In the genomic region with DNA sequence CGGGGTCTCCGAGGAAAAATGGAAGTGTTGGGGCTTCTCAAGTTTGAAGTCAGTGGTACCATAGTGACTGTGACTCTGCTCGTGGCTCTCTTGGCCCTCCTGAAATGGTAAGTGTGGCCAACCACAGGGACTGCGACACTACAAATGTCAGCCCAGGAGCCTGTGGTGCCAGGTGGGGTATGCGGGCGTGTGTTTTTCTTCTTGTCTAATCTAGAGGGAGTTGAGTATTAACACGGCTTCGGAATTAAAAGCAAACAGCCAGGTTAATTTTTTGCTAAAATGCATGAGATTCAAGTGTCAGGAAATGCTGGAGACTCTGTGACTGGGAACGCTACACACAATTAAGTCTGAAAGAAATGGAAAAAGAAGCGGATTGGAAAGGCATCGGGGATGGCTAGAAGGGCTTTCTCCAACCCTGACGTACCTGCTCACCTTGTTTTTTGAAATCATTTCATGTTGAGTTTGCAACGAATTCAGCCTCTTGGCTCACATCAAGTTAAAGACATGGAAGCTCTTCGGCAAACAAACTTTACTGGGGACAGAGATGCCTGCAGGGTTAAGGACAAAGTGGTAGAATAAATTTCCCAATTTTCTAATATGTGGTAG, we compare ENCODE assay signal across 9 mouse cellular contexts. TPM values are rescaled to one million over a fixed set of nuclear protein-coding genes. Genes with fewer than 3 reads are reported as not detected.
DNase-seq lines count a peak whose midpoint lies in the region; ATAC-seq and TF ChIP-seq lines count a peak whose summit lies in the region.
"Had no signal": no experiment of that assay in that cellular context is flagged by ENCODE, and none has a peak within 500 bp of the region (broad histone marks: within the 10 kb centered on the region; RNA-seq: fewer than 3 reads in every experiment).

No protein-coding gene starts in this region.

- H3K27me3 ChIP-seq in lung, embryonic 15.5 days: no peaks in the 10 kb centered on the region
- no peaks in the 10 kb centered on the region for H3K27me3 ChIP-seq in intestine, postnatal 0 days (replicated peaks; ENCODE audit: control insufficient read depth, insufficient read depth, low read length)
- 0 out of 2 replicates have a peak, but pooled peaks cover 2% of the 10 kb centered on the region for H3K27me3 ChIP-seq in liver, embryonic 11.5 days (replicated peaks; ENCODE audit: control insufficient read depth, insufficient read depth, low read length)
- H3K27me3 ChIP-seq in stomach, embryonic 15.5 days (replicated peaks): no peaks in the 10 kb centered on the region
- H3K27me3 ChIP-seq: CH12.LX had no signal

- no peak overlapping the region for H3K4me2 ChIP-seq in lung, embryonic 15.5 days
- H3K4me2 ChIP-seq in intestine, postnatal 0 days (replicated peaks; ENCODE audit: low read depth): 0 out of 2 replicates have a peak overlapping the region, but pooled peaks have one; percentile 13
- 0 out of 2 replicates have a peak overlapping the region, but pooled peaks have one; percentile 5 for H3K4me2 ChIP-seq in liver, embryonic 11.5 days
- H3K4me2 ChIP-seq in stomach, embryonic 15.5 days: peak overlapping the region; percentile 21

- 57% methylated on average over 14 of the region's 14 CpGs for WGBS in lung, embryonic 15.5 days
- 40% methylated on average over 14 of the region's 14 CpGs for WGBS in intestine, postnatal 0 days
- 73% methylated on average over 14 of the region's 14 CpGs for WGBS in liver, embryonic 11.5 days
- WGBS in stomach, embryonic 15.5 days: 64% methylated on average over 14 of the region's 14 CpGs

- no peak overlapping the region for H3K9ac ChIP-seq in lung, embryonic 15.5 days
- no peak overlapping the region for H3K9ac ChIP-seq in intestine, postnatal 0 days (ENCODE audit: low read depth, low read length)
- H3K9ac ChIP-seq in liver, embryonic 11.5 days (ENCODE audit: low read depth, low read length): no peak overlapping the region; the same call in 1 of the 2 replicates
- no peak overlapping the region for H3K9ac ChIP-seq in stomach, embryonic 15.5 days

- H3K4me1 ChIP-seq in lung, embryonic 15.5 days: peaks cover 27% of the 10 kb centered on the region
- peaks cover 9% of the 10 kb centered on the region; the same call in 1 of the 2 replicates for H3K4me1 ChIP-seq in intestine, postnatal 0 days (replicated peaks; ENCODE audit: control insufficient read depth, insufficient read depth, low read length)
- H3K4me1 ChIP-seq in liver, embryonic 11.5 days (replicated peaks; ENCODE audit: control insufficient read depth, insufficient read depth, low read length): peaks cover 78% of the 10 kb centered on the region
- H3K4me1 ChIP-seq in stomach, embryonic 15.5 days: peaks cover 38% of the 10 kb centered on the region

- no peak for TF ChIP-seq CTCF in intestine, postnatal 0 days (IDR thresholded peaks at IDR 0.05; ENCODE audit: low read depth)

- ATAC-seq in lung, embryonic 15.5 days (ENCODE audit: borderline replicate concordance, extremely low read depth, low FRiP score, low TSS enrichment): no peak
- no peak for ATAC-seq in intestine, postnatal 0 days
- ATAC-seq in liver, embryonic 11.5 days (replicated peaks; ENCODE audit: low FRiP score): no peak
- ATAC-seq in stomach, embryonic 15.5 days (ENCODE audit: insufficient read depth, low FRiP score, low read depth): no peak

- H3K4me3 ChIP-seq in lung, embryonic 15.5 days: no peak overlapping the region
- H3K4me3 ChIP-seq in intestine, postnatal 0 days (ENCODE audit: low read depth, low read length): no peak overlapping the region
- no peak overlapping the region for H3K4me3 ChIP-seq in liver, embryonic 11.5 days (ENCODE audit: low read depth, low read length)
- H3K4me3 ChIP-seq in stomach, embryonic 15.5 days (replicated peaks): no peak overlapping the region

- peak overlapping the region; percentile 78 for H3K27ac ChIP-seq in lung, embryonic 15.5 days
- no peak overlapping the region for H3K27ac ChIP-seq in intestine, postnatal 0 days (ENCODE audit: low read depth, low read length)
- H3K27ac ChIP-seq in liver, embryonic 11.5 days (ENCODE audit: low read depth, low read length): peak overlapping the region; percentile 50; the same call in 1 of the 2 replicates
- H3K27ac ChIP-seq in stomach, embryonic 15.5 days: peak overlapping the region; percentile 84

- H3K9me3 ChIP-seq in lung, embryonic 15.5 days: no peaks in the 10 kb centered on the region
- H3K9me3 ChIP-seq in intestine, postnatal 0 days (ENCODE audit: control insufficient read depth): no peaks in the 10 kb centered on the region
- H3K9me3 ChIP-seq in liver, embryonic 11.5 days (ENCODE audit: control insufficient read depth, low read length): no peaks in the 10 kb centered on the region
- H3K9me3 ChIP-seq in stomach, embryonic 15.5 days: no peaks in the 10 kb centered on the region

- no peaks in the 10 kb centered on the region for H3K36me3 ChIP-seq in lung, embryonic 15.5 days
- H3K36me3 ChIP-seq in intestine, postnatal 0 days (ENCODE audit: control insufficient read depth, insufficient read depth): no peaks in the 10 kb centered on the region
- H3K36me3 ChIP-seq in liver, embryonic 11.5 days (ENCODE audit: control insufficient read depth, insufficient read depth, low read length): no peaks in the 10 kb centered on the region
- no peaks in the 10 kb centered on the region for H3K36me3 ChIP-seq in stomach, embryonic 15.5 days

- DNase-seq in lung, postnatal 25 days (ENCODE audit: low spot score): no peak
- DNase-seq in liver, embryonic 11.5 days (ENCODE audit: low spot score): no peak
- no peak for DNase-seq in B cell, adult 2 months
- no peak for DNase-seq in left cerebral cortex, adult 8-10 months (ENCODE audit: low spot score in 2 of 2)
- DNase-seq in thymus, postnatal 4 days: no peak

RNA-seq across cellular contexts. Expression of gene Hipk2, which starts 43.3 kb away (rescaled TPM):
- 18.0 and 21.8 TPM in 2 replicates for polyA plus RNA-seq in lung, embryonic 15.5 days (2015; fragmentation: Nextera tagmentation; extraction: Ambion mirVana)
- 12.0 and 15.4 TPM in 2 replicates for polyA plus RNA-seq in intestine, postnatal 0 days (2015; fragmentation: Nextera tagmentation; extraction: Ambion mirVana)
- polyA plus RNA-seq in liver, embryonic 11.5 days (2014; fragmentation: Nextera tagmentation; extraction: Ambion mirVana): 21.4 and 27.4 TPM in 2 replicates
- polyA plus RNA-seq in stomach, embryonic 15.5 days (2015; fragmentation: Nextera tagmentation; extraction: Ambion mirVana): 23.8 and 25.6 TPM in 2 replicates
- total RNA-seq in left cerebral cortex, adult 8-10 months (2022): 10 to 100 TPM; 63.1 to 76.0 (median 71.7) TPM

RNA-seq across cellular contexts. Expression of gene Tbxas1, which starts 44.0 kb away (rescaled TPM):
- 2.5 and 3.4 TPM in 2 replicates for polyA plus RNA-seq in lung, embryonic 15.5 days (2015; fragmentation: Nextera tagmentation; extraction: Ambion mirVana)
- 2.1 and 2.9 TPM in 2 replicates for polyA plus RNA-seq in intestine, postnatal 0 days (2015; fragmentation: Nextera tagmentation; extraction: Ambion mirVana)
- 11.5 and 12.0 TPM in 2 replicates for polyA plus RNA-seq in liver, embryonic 11.5 days (2014; fragmentation: Nextera tagmentation; extraction: Ambion mirVana)
- polyA plus RNA-seq in stomach, embryonic 15.5 days (2015; fragmentation: Nextera tagmentation; extraction: Ambion mirVana): 3.4 and 3.5 TPM in 2 replicates
- total RNA-seq in left cerebral cortex, adult 8-10 months (2022): 1 to 10 TPM; 3.1 to 8.2 (median 5.0) TPM
- total RNA-seq: CH12.LX had no signal
